Mouse (Mus musculus) G1E (cell line): ENCODE results near the gene Zan.

Experiments used
- CTCF ChIP-seq: IDR thresholded peaks from 2 replicates; pipeline ENCODE4 v1.5.1; 2012; ENCODE audit warnings: low read depth, low read length, inconsistent platforms, mixed read lengths
- POLR2AphosphoS5 ChIP-seq: IDR thresholded peaks from 2 replicates; pipeline ENCODE4 v1.6.1; 2012; ENCODE audit warnings: low read depth, low read length, inconsistent platforms; ENCODE audit not compliant: insufficient replicate concordance
- TAL1 ChIP-seq: conservative IDR thresholded peaks from 2 replicates; pipeline ENCODE4 v1.6.1; 2012; ENCODE audit warnings: low read depth, low read length, inconsistent platforms, mixed read lengths

DNA sequence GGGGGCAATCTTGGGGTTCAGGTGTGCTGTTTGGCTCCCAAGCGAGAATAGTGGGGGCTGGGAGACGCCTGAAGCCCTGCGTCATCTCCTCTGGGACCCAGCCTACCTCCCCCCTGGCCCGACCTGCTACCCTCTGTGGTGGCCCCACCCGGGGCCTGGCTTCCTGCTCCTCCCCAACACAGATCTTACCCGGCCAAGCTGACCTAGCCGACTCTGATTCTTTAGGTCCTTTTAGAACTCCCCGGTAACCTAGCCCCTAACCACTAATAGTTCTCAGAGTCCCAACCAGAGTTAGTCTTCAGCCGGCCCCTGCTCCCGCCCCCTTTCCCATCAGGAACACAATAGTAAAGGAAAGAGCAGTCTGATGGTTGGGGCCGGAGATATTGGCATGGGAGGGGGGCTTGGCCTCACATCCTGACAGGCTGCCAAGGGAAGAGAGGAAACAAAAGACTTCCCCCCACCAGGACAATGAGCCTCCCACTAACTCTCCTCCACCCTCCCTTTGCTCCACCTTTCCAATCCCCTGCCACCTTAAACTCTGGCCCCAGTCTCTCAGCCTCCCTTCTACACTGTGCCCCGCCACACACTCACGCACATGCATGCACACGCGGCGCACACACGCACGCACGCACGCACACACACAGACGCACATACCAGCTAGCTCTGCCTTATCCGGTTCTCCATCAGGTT, 137.4 kb downstream of the Zan start:
- no peak for TF ChIP-seq CTCF
- no peak for TF ChIP-seq POLR2AphosphoS5
- TF ChIP-seq TAL1, result no peak
